Comparison of ENCODE assay signal across 23 mouse cellular contexts in the genomic region with DNA sequence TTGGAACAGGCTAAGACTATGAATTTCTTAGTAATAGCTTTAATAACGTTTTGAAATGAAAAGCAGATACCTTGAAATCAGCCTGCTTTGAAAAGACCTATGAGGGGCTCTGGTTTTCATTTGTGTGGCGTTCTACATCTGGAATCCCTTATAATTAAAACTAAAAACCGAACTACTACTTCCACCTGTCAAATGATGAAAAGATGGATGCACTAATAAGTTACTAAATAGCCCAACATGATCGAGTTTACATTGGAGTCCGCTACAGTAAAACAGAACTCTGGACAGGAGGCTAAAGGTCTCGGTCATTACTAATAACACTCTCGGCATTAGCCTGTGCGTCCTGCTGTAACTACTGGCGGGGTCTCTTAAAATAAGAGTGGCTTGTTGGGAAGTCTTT.
DNase-seq lines count a peak whose midpoint lies in the region; ATAC-seq and TF ChIP-seq lines count a peak whose summit lies in the region.
"Had no signal": no experiment of that assay in that cellular context is flagged by ENCODE, and none has a peak within 500 bp of the region (broad histone marks: within the 10 kb centered on the region; RNA-seq: fewer than 3 reads in every experiment).

No protein-coding gene starts in this region.

- ATAC-seq in limb, embryonic 13.5 days (ENCODE audit: low FRiP score, low read depth) = no peak
- ATAC-seq: CD4-positive, CD25-positive, alpha-beta regulatory T cell, adult 4 months; intestine, embryonic 16.5 days had no signal

- TF ChIP-seq POLR2A in kidney, adult 2 months (IDR thresholded peaks at IDR 0.05; ENCODE audit: low read depth, low read length) = no peak

- no peaks in the 10 kb centered on the region for H3K27me3 ChIP-seq in kidney, adult 2 months (replicated peaks; ENCODE audit: control insufficient read depth, insufficient read depth, low read length)
- peaks cover 42% of the 10 kb centered on the region for H3K27me3 ChIP-seq in limb, embryonic 13.5 days
- H3K27me3 ChIP-seq: forebrain, embryonic 15.5 days; lung, embryonic 15.5 days had no signal

- H3K9me3 ChIP-seq in limb, embryonic 13.5 days = no peaks in the 10 kb centered on the region
- H3K9me3 ChIP-seq: forebrain, embryonic 15.5 days; heart, embryonic 15.5 days; lung, embryonic 15.5 days had no signal

- DNase-seq in embryo, embryonic 10.5 days (ENCODE audit: low spot score) = peak; percentile 55
- no peak for DNase-seq in embryo, embryonic 11 days
- DNase-seq in kidney, adult 2 months = peak; percentile 21
- DNase-seq in kidney, adult 11 months = no peak
- peak; percentile 74 for DNase-seq in forelimb bud, embryonic 11.5 days (ENCODE audit: low read depth, low spot score)
- DNase-seq in left cerebral cortex, postnatal 4 days = no peak
- DNase-seq in Muller cell, postnatal 12 days (ENCODE audit: inconsistent ontology term) = no peak
- DNase-seq: adrenal gland, postnatal 25 days; cerebellum, adult 9-10 months; gastrocnemius, postnatal 25 days; heart, adult 2 months; heart, postnatal 4 days; lung, postnatal 36 days; thymus, postnatal 25 days had no signal

- 36% methylated on average over 9 of the region's 9 CpGs for WGBS in kidney, adult 2 months
- WGBS in limb, embryonic 13.5 days = 11% methylated on average over 9 of the region's 9 CpGs

- no peak overlapping the region for H3K4me3 ChIP-seq in kidney, adult 2 months (ENCODE audit: insufficient read depth, low read depth, low read length)
- H3K4me3 ChIP-seq in limb, embryonic 13.5 days = no peak overlapping the region
- H3K4me3 ChIP-seq: forebrain, embryonic 15.5 days; heart, adult 2 months; left cerebral cortex, adult 2 months; lung, embryonic 15.5 days had no signal

- TF ChIP-seq CTCF in kidney, adult 2 months (conservative IDR thresholded peaks at IDR 0.05; ENCODE audit: insufficient read depth, insufficient read length, low read depth, low read length) = no peak

- peak overlapping the region; percentile 60; the same call in 1 of the 2 replicates for H3K4me2 ChIP-seq in limb, embryonic 13.5 days (replicated peaks)

- no peaks in the 10 kb centered on the region for H3K36me3 ChIP-seq in kidney, adult 2 months (ENCODE audit: control insufficient read depth, insufficient read depth, low read length)
- H3K36me3 ChIP-seq in limb, embryonic 13.5 days = no peaks in the 10 kb centered on the region
- H3K36me3 ChIP-seq: forebrain, embryonic 15.5 days; heart, embryonic 15.5 days; lung, embryonic 15.5 days had no signal

- no peaks in the 10 kb centered on the region for H3K4me1 ChIP-seq in kidney, adult 2 months (ENCODE audit: control insufficient read depth, insufficient read depth, low read length)
- H3K4me1 ChIP-seq in limb, embryonic 13.5 days = peaks cover 43% of the 10 kb centered on the region

- intact Hi-C loops in left cerebral cortex, postnatal 4 days (cut with DNase I) = no loop called here

- no peak overlapping the region for H3K9ac ChIP-seq in limb, embryonic 13.5 days
- H3K9ac ChIP-seq: forebrain, embryonic 15.5 days; heart, embryonic 15.5 days; lung, embryonic 15.5 days had no signal

- no peak overlapping the region for H3K27ac ChIP-seq in kidney, adult 2 months (ENCODE audit: insufficient read depth, low read depth, low read length)
- no peak overlapping the region for H3K27ac ChIP-seq in limb, embryonic 13.5 days
- H3K27ac ChIP-seq: forebrain, embryonic 15.5 days; heart, adult 2 months; heart, embryonic 15.5 days; hindbrain, embryonic 14.5 days; kidney, postnatal 0 days; left cerebral cortex, adult 2 months; lung, embryonic 15.5 days had no signal

Comparison
In these comparisons a context has a peak if more than half of its experiments do, and no peak if none do; other contexts are left out.
1. DNase-seq: peak in embryo, embryonic 10.5 days (single experiment), kidney, adult 2 months (single experiment) and forelimb bud, embryonic 11.5 days (single experiment); none in embryo, embryonic 11 days (single experiment), kidney, adult 11 months (single experiment), left cerebral cortex, postnatal 4 days (single experiment) and Muller cell, postnatal 12 days (single experiment).